Mouse (Mus musculus) brain, embryonic 14.5 days (tissue): Measurements from ENCODE around the gene Mtmr6.

ENCODE experiments used
- CTCF ChIP-seq: fragments of 200-500 bp; IDR thresholded peaks from 2 replicates; pipeline ENCODE4 v1.5.1; 2012; ENCODE audit warnings: inconsistent platforms, mild to moderate bottlenecking, moderate library complexity, borderline replicate concordance; ENCODE audit not compliant: insufficient read depth, insufficient read length; ENCODE audit errors: extremely low read depth
- POLR2A ChIP-seq: fragments of 200-500 bp; IDR thresholded peaks from 2 replicates; pipeline ENCODE4 v1.6.1; 2012; ENCODE audit warnings: mild to moderate bottlenecking, inconsistent platforms, borderline replicate concordance; ENCODE audit not compliant: poor library complexity, insufficient read depth, insufficient read length, severe bottlenecking; ENCODE audit errors: extremely low read depth

GRCm38 (mm10) chr14:60250366-60250765 is 14.7 kb upstream of the Mtmr6 start:
- TF ChIP-seq POLR2A (no peak), CTCF (no peak)
